Mouse (Mus musculus): ENCODE data around the gene Arhgap24. TPM values are rescaled to one million over a fixed set of nuclear protein-coding genes. Genes with fewer than 3 reads are reported as not detected.
A peak's percentile ranks its signal among the peaks of the same experiment; 100 is the strongest.

The Arhgap24 gene
- total RNA-seq, 2 experiments from 2014 or later: 14.1 to 25.2 TPM

DNA sequence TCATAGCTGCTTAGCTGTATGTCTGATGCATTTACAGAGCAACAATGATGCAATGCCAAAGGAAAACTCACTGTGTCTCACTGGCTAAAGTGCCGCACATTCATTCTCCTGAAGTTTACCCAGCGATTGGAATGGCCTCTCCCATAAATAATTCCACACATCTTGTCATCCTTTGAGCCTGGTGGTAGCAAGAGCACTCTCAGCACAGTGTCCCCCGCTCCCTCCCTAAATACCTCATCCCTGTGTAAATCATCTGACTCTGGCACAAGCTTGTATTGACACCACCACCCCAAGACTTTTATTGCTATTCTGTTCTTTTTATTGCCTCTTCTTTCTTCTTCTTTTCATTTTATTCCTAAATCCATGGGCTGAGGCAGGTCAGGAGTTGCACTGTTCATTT, 332.1 kb downstream of the Arhgap24 start:
- H3K27ac ChIP-seq: no peak overlapping the region
- intact Hi-C loops (cut with DNase I): no loop called here
- no peak overlapping the region for H3K4me3 ChIP-seq
- no peak for TF ChIP-seq CTCF (IDR thresholded peaks at IDR 0.05)
- no peak for DNase-seq

DNA sequence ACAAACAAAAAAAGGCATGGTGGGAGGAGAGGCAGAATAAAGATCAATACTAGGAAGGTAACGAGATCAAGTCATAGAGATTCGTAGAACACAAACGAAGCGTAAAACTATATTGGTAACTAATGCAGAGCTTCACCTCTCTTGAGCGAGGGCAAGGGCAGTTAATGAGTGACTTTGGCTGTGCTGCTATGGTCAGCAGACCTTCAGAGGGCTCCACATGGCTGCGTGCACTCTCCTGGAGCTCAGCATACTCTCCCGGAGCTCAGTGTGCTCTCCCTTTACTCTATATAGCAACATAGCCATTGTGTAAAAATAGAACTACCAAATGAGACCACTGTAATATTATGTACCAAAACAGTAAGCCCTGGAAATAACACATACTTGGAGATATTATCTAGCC, 336.4 kb downstream of the Arhgap24 start:
- TF ChIP-seq CTCF (IDR thresholded peaks at IDR 0.05): no peak
- Histone ChIP-seq H3K27ac (peak overlapping the region; percentile 46; the same call in 1 of the 2 replicates), H3K4me3 (no peak overlapping the region)
- DNase-seq: peak; percentile 51
- intact Hi-C loops (cut with DNase I): no loop called here

DNA sequence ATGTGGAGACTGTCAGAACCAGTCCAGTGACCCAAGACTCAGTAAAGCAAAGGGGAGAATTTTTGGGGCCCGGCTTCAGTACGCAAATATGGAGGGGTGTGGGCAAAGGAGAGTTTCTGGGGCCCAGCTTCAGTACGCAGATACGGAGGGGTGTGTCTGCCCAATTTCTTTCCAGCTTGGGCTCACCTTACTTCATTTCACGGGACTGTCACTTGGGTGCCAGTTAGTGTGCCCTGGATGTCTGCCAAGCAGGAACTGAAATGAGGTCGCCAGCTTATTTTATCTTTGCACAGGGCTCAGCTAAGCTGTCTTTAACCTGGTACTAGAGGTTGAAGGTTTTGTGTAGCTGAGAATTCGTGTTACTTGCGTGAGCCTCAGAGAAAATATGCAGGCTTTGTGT, 344.3 kb downstream of the Arhgap24 start:
- peak overlapping the region; percentile 69 for H3K27ac ChIP-seq
- DNase-seq: peak; percentile 82

DNA sequence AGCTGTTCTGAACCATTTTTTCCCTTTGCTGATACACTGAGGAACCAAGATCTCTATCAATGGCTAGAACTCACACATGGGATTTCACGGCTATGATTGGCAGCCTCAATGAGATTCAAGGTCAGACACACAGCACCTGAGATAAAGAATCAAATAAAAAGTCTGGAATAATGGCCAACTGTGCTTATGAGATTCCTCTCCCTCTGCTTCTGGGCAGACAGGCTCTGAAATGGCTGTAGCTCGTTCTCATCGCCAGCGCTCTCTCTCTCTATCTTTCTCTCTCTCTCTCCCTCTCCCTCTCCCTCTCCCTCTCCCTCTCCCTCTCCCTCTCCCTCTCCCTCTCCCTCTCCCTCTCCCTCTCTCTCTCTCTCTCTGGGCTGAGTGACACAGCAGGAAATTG, 357.9 kb downstream of the Arhgap24 start:
- TF ChIP-seq CTCF (IDR thresholded peaks at IDR 0.05): no peak
- intact Hi-C loops (cut with DNase I): no loop called here
- no peak for DNase-seq
- no peak overlapping the region for H3K4me3 ChIP-seq
- H3K27ac ChIP-seq: no peak overlapping the region

More for the DNA sequence above, 344.3 kb downstream of the Arhgap24 start:
- intact Hi-C loops (cut with DNase I): loop anchor here (1.0 kb wide), 1 partner anchor 55 kb away; no protein-coding TSS in a partner anchor
- H3K4me3 ChIP-seq: peak overlapping the region; percentile 45
- TF ChIP-seq CTCF (IDR thresholded peaks at IDR 0.05): no peak

DNA sequence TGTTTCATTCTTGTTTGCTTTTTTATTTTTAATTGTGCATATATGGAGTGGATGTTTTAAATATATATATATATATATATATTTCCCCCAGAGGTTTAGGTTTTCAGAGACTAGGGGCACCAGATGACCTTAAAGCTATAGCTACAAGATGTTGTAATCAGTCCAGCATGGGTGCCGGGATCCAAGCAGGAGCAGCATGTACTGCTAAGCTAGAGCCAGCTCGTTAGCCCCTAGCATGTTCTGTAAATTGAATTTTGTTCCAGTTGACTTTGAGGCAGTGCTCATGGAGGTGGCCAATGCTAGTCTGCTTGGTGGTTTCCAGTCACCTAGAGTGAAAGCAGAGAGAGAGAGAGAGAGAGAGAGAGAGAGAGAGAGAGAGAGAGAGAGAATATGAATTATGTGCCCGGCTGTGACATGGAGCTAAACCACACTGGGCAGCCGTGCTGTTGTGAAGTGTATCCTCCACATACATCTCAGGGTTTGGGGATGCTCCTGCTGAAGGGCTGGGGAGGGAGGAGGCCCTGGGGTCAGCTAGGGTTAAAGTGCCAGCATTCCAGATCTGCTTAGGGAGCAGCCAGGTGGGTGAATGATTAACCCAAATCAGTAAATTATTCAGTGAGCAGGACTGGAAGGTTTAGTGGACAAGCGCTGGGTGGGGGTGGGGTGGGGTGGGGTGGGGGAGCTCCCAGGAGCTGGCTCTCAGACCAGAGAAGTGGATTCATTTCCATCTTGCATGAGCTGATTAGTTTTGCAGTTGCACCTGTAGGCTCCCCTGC, 362.9 kb downstream of the Arhgap24 start:
- intact Hi-C loops (cut with DNase I): no loop called here
- no peak for DNase-seq
- TF ChIP-seq CTCF (IDR thresholded peaks at IDR 0.05): no peak
- H3K4me3 ChIP-seq: no peak overlapping the region
- H3K27ac ChIP-seq: no peak overlapping the region

DNA sequence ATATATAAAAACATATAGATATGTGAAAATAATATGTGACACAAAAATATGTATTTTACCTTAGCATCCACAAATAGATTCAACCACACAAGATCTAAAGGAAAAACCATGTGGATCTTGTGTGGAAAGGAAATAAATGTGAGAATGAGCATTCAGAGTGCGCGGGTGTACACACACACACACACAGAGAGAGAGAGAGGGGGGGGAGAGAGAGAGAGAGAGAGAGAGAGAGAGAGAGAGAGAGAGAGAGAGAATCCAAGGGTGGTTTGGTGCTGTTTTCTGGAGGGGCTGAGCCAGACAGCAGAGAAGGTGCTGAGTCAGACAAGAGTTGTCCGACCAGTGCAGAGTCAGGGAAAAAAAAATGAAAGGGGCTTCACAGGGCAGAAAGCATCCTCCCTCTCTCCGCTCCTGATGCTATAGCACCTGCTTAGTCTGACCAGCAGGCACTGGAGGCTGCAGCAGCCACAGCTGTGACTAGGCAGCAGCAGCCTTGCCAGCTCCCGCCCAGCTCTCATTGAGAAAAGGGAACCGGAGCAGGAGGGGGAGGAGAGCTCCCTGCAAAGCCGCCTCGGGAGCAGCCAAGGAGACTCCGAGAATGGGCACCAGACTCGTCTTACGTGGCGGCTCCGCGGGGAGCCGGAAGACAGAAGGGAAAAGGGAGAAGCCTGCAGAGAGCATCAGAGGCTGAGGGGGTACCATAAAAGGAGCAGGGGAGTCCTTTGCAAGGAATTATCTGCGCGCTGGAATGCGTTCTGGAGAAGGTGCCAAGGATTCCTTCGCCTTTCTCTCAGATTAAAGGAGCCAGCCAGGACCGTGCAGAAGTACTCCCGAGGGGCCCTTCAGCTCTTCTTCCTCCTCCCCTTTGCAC, 363.8 kb downstream of the Arhgap24 start:
- peak; percentile 95 for DNase-seq
- intact Hi-C loops (cut with DNase I): no loop called here
- peak overlapping the region; percentile 76 for H3K27ac ChIP-seq
- TF ChIP-seq CTCF (IDR thresholded peaks at IDR 0.05): peak; percentile 36
- H3K4me3 ChIP-seq: peak overlapping the region; percentile 69

DNA sequence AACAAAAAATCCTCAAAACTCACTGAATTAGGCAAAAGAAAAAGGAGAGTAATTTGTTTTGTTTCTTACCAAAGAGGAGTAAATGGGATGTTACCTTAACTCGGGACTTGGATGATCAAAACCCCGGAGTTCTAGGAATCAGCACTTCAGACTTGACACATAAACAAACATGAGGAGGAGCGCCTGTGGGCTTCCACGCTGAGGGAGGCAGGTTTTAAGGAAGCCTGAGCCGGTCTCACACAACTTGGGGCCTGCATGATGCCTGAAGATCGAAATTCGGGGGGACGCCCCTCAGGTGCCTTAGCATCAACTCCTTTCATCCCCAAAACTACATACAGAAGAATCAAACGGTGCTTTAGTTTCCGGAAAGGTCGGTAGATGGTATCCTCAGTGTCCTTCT, 364.6 kb downstream of the Arhgap24 start:
- Histone ChIP-seq H3K27ac (peak overlapping the region; percentile 76), H3K4me3 (peak overlapping the region; percentile 69)
- no peak for TF ChIP-seq CTCF (IDR thresholded peaks at IDR 0.05)
- DNase-seq: no peak
- intact Hi-C loops (cut with DNase I): no loop called here

DNA sequence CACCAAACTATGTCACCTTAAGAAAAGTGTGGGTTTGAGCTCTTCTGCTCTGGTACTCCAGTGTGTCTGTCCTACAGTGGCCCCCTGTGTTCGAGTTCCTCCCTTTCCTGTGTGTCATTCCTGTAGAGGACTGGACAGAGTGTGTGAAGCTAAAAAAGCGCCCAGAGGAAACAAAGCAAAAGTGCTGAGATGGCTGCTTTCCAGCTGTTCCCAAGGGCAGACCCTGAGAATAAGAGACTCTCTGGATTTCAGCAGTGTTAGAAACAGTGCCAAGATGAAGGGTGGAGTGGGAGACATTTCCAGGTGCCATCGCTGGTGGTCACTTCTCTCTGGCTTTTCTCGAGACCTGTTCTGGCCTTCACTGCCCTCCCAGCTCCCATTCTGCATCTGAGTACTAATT, 366.7 kb downstream of the Arhgap24 start:
- TF ChIP-seq CTCF (IDR thresholded peaks at IDR 0.05): no peak
- DNase-seq: no peak
- Histone ChIP-seq H3K27ac (no peak overlapping the region), H3K4me3 (no peak overlapping the region)
- intact Hi-C loops (cut with DNase I): no loop called here

DNA sequence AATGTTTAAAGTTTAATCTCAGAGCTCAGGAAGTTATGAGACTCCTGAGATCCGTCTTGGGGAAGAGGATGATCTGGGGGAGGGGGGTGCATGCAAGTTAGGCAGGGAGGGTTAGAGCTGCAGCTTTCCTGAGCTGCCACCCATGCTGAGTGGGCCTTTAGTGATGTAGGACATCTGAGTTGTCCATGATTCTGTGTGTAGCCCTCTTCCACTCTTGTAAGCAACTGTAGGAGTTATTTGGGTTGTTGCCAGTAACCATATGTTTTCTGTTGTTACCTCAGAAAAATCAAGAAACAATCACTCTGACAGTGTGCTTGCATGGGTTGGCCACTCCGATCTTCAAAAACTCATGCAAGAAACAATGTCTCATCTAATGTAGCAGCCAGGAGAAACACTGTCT, 370.6 kb downstream of the Arhgap24 start:
- no peak overlapping the region for H3K4me3 ChIP-seq
- TF ChIP-seq CTCF (IDR thresholded peaks at IDR 0.05): no peak
- no peak for DNase-seq
- no peak overlapping the region for H3K27ac ChIP-seq
- intact Hi-C loops (cut with DNase I): no loop called here

DNA sequence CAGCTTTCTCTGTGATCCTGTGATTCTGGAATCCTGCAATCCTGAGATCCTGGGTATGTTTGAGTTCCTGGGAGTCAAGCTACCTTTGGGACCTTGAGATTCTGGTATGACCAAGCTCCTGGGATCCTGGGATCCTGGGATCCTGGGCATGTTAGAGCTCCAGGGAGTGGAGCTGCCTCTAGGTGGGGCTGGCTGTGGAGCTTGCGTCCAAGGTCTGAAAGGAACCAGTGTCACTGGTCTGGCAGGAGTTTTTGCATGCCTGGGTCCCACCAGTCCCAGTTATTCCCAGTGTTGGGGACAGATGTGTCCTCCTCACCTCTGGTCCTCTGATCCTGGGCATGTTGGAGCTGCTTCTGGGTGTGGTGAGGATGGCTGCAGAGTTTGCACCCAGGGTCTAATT, 372.6 kb downstream of the Arhgap24 start:
- no peak overlapping the region for H3K27ac ChIP-seq
- no peak overlapping the region for H3K4me3 ChIP-seq
- DNase-seq: no peak
- intact Hi-C loops (cut with DNase I): no loop called here
- no peak for TF ChIP-seq CTCF (IDR thresholded peaks at IDR 0.05)

DNA sequence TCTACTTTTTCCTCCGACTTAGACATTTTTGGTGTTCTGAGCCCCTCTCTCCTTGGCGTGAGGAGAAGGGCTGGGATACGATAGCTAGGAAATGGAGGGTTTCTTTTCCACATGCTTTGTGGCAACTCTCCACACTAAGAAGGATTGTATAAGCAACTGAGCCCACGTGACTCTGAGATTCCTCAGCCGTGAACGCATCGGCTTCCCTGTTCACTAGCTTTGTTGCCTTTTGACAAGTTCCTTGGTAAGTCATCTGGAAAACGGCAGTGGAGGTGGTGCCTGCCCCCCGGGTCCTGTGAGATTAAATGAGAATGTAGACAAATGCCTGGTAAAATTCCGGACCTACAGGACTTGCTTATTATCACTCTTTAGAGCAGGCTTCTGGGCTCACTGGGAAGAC, 374.6 kb downstream of the Arhgap24 start:
- no peak overlapping the region for H3K27ac ChIP-seq
- intact Hi-C loops (cut with DNase I): no loop called here
- TF ChIP-seq CTCF (IDR thresholded peaks at IDR 0.05): no peak
- DNase-seq: no peak
- no peak overlapping the region for H3K4me3 ChIP-seq

DNA sequence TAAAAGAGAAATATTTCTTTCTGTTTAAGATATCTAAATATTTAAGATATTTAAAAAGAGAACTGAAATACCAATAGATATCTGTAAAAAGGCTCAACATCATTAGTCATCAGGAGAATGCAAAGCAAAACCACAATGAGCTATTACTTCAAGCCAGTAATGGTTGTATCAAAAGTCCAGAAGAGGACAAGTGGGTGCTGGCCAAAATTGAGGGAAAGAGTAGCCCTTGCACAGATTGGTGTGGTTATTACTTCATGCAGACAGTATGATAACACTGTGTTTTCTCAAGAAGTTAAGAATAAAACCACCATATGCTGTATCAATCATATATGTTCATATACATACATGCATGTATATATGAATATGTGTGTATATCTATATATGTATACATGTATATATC, 376.9 kb downstream of the Arhgap24 start:
- no peak for DNase-seq
- no peak overlapping the region for H3K4me3 ChIP-seq
- intact Hi-C loops (cut with DNase I): no loop called here
- no peak for TF ChIP-seq CTCF (IDR thresholded peaks at IDR 0.05)
- no peak overlapping the region for H3K27ac ChIP-seq

DNA sequence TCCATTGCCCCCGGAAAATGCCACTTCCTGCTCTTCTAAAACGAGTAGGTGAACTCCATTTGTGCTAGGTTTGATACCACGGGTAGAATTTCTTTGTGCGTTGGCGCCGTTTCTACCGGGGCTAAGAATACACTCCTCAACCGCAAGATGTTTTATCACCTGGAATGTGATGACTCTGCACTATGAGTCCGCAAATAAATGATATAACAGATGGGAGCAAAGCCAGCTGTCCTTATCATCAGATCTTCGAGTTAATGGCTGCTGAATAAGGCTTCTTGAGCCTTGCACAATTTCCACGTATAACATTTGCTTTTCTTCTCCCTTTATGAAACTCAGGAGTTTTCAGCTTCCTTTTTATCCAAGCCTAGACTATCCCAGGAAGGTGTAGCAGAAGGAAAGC, 378.6 kb downstream of the Arhgap24 start:
- Histone ChIP-seq H3K4me3 (no peak overlapping the region), H3K27ac (no peak overlapping the region)
- peak; percentile 36 for DNase-seq
- TF ChIP-seq CTCF (IDR thresholded peaks at IDR 0.05): no peak
- intact Hi-C loops (cut with DNase I): no loop called here
